Mouse (Mus musculus): ENCODE measurements around the gene Vmn1r159. TPM values are rescaled to one million over a fixed set of nuclear protein-coding genes. Genes with fewer than 3 reads are reported as not detected.

Gene Vmn1r159
- not detected in 2 replicates for polyA plus RNA-seq (2015; fragmentation: Nextera tagmentation; extraction: Ambion mirVana)

DNA sequence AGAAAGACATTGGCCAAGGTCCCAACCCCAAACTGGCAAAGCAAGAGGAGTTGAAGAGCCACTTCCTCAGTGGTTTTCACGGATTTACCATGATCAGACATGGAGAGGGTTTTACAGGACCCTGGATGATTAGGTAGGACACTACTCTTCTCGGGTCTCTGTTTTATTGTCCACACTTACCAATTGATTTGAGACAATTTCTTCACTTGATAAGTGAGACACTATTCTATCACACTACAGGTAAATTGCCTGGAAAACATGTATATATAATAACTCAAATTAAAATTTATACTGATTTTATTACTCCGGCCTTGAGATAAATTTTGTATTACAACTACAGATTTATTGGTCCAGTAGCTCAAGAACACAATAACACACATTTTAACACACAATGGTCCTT lies at the start of gene Vmn1r159:
Vmn1r159 (minus strand) TSS at position 101 of the 400 bp plus-strand sequence.

DNA sequence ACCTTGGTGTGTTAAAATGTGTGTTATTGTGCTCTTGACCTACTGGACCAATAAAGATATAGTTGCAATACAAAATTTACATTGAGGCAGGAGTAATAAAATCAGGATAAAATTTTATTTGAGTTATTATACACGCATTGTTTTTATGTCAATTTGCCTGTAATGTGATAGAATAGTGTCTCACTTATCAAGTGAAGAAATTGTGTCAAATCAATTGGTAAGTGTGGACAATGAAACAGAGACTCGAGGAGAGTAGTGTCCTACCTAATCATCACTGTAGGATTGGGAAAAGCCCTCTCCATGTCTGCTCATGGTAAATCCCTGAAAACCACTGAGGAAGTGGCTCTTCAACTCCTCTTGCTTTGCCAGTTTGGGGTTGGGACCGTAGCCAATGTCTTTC lies 27.5 kb upstream of the Vmn1r159 start, which contains the start of gene Vmn1r160:
Vmn1r160 (plus strand) TSS at position 301 of the 400 bp plus-strand sequence.

Other genes with a start within 250 kb of the Vmn1r159 start
- gene Vmn1r155, start 185.6 kb downstream of the Vmn1r159 start, polyA plus RNA-seq (2015; fragmentation: Nextera tagmentation; extraction: Ambion mirVana): not detected in 2 replicates
- gene Gm8693, start 151.3 kb downstream of the Vmn1r159 start, polyA plus RNA-seq (2015; fragmentation: Nextera tagmentation; extraction: Ambion mirVana): not detected in 2 replicates
- not detected in 2 replicates for gene Gm4567, start 123.9 kb downstream of the Vmn1r159 start, polyA plus RNA-seq (2015; fragmentation: Nextera tagmentation; extraction: Ambion mirVana)
- gene Vmn1r157, start 81.9 kb downstream of the Vmn1r159 start, polyA plus RNA-seq (2015; fragmentation: Nextera tagmentation; extraction: Ambion mirVana): not detected in 2 replicates
- gene Vmn1r158, start 52.8 kb downstream of the Vmn1r159 start, polyA plus RNA-seq (2015; fragmentation: Nextera tagmentation; extraction: Ambion mirVana): not detected in 2 replicates
- gene Vmn1r160, start 27.6 kb upstream of the Vmn1r159 start, polyA plus RNA-seq (2015; fragmentation: Nextera tagmentation; extraction: Ambion mirVana): not detected in 2 replicates
- not detected in 2 replicates for gene Gm4214, start 141.1 kb upstream of the Vmn1r159 start, polyA plus RNA-seq (2015; fragmentation: Nextera tagmentation; extraction: Ambion mirVana)
- gene Gm4216, start 176.3 kb upstream of the Vmn1r159 start, polyA plus RNA-seq (2015; fragmentation: Nextera tagmentation; extraction: Ambion mirVana): not detected in 2 replicates
- gene Vmn1r163, start 211.9 kb upstream of the Vmn1r159 start, polyA plus RNA-seq (2015; fragmentation: Nextera tagmentation; extraction: Ambion mirVana): not detected in 2 replicates
- not detected in 2 replicates for gene Gm8720, start 223.9 kb upstream of the Vmn1r159 start, polyA plus RNA-seq (2015; fragmentation: Nextera tagmentation; extraction: Ambion mirVana)